Mouse (Mus musculus) macrophage (primary cell): ENCODE data around the gene Syt8. TPM values are rescaled to one million over a fixed set of nuclear protein-coding genes. Genes with fewer than 3 reads are reported as not detected.
"Not testable (repeated sequence)": the region's sequence is repeated elsewhere in the genome, so short reads cannot be mapped to it uniquely, and the experiment has no call there.

Source experiments
- H3K27ac ChIP-seq: fragments of 350-480 bp; formaldehyde crosslinking; 2 replicates; pipeline ENCODE4 v1.9.0; 2021
- H3K36me3 ChIP-seq: fragments of 350-480 bp; formaldehyde crosslinking; 2 replicates; pipeline ENCODE4 v1.9.0; 2021; ENCODE audit errors: inconsistent target
- H3K4me3 ChIP-seq: fragments of 350-480 bp; formaldehyde crosslinking; 2 replicates; pipeline ENCODE4 v1.9.0; 2021; ENCODE audit errors: inconsistent target
- H3K79me2 ChIP-seq: fragments of 350-480 bp; formaldehyde crosslinking; 2 replicates; pipeline ENCODE4 v1.9.0; 2021; ENCODE audit errors: inconsistent target
- WGBS: methylation state at CpG from one replicate; pipeline ENCODE4 v1.1.7; 2026; ENCODE audit warnings: inconsistent platforms; ENCODE audit not compliant: missing documents; 5-methylcytosine and 5-hydroxymethylcytosine counted together
- polyA plus RNA-seq: library from polyadenylated mRNA; stranded (reverse); fragments of 250-400 nt; gene quantifications from 3 replicates; pipeline ENCODE4 v1.2.4, GENCODE M21; 2018; ENCODE audit warnings: inconsistent platforms

Syt8 gene
- polyA plus RNA-seq, 1 experiment from 2014 or later, result 4.8 TPM

GRCm38 (mm10) chr7:142398052-142398451 lies 36.6 kb upstream of the Syt8 start:
- Histone ChIP-seq H3K27ac (peak overlapping the region; percentile 100), H3K4me3 (no peak overlapping the region), H3K79me2 (peaks cover 66% of the 10 kb centered on the region), H3K36me3 (no peaks in the 10 kb centered on the region)
- 0% methylated on average over 2 of the region's 2 CpGs for WGBS

- no peaks in the 10 kb centered on the region for H3K36me3 ChIP-seq
- H3K79me2 ChIP-seq, result peaks cover 59% of the 10 kb centered on the region
- H3K4me3 ChIP-seq, result no peak overlapping the region
- no CpG with 5 or more reads among the region's 1 CpGs for WGBS
- H3K27ac ChIP-seq, result peak overlapping the region; percentile 100
These were observed 35.4 kb upstream of the Syt8 start for GRCm38 (mm10) chr7:142399250-142399649.

GRCm38 (mm10) chr7:142400112-142400749 lies 34.4 kb upstream of the Syt8 start:
- Histone ChIP-seq H3K79me2 (peaks cover 59% of the 10 kb centered on the region), H3K4me3 (no peak overlapping the region), H3K36me3 (no peaks in the 10 kb centered on the region), H3K27ac (peak overlapping the region; percentile 100)
- 79% methylated on average over 7 of the region's 7 CpGs for WGBS

- Histone ChIP-seq H3K36me3 (no peaks in the 10 kb centered on the region), H3K27ac (peak overlapping the region; percentile 100), H3K79me2 (peaks cover 58% of the 10 kb centered on the region), H3K4me3 (no peak overlapping the region)
- WGBS, result 91% methylated on average over 7 of the region's 7 CpGs
These were observed 33.9 kb upstream of the Syt8 start for GRCm38 (mm10) chr7:142400750-142401142.

- peaks cover 52% of the 10 kb centered on the region; the same call in 1 of the 2 replicates for H3K79me2 ChIP-seq
- H3K36me3 ChIP-seq, result no peaks in the 10 kb centered on the region
- 0% methylated on average over 4 of the region's 4 CpGs for WGBS
- peak overlapping the region; percentile 94 for H3K27ac ChIP-seq
- no peak overlapping the region for H3K4me3 ChIP-seq
These were observed 31.1 kb upstream of the Syt8 start for GRCm38 (mm10) chr7:142403591-142403990.

- 100% methylated on average over 5 of the region's 5 CpGs for WGBS
- H3K4me3 ChIP-seq, H3K27ac ChIP-seq, H3K36me3 ChIP-seq: not testable (repeated sequence)
- H3K79me2 ChIP-seq, result peaks cover 52% of the 10 kb centered on the region; the same call in 1 of the 2 replicates
These were observed 29.5 kb upstream of the Syt8 start for GRCm38 (mm10) chr7:142405134-142405533.

- no peak overlapping the region for H3K27ac ChIP-seq
- peaks cover 26% of the 10 kb centered on the region; the same call in 1 of the 2 replicates for H3K79me2 ChIP-seq
- H3K36me3 ChIP-seq, result no peaks in the 10 kb centered on the region
- 40% methylated on average over 1 of the region's 4 CpGs for WGBS
- H3K4me3 ChIP-seq, result no peak overlapping the region
These were observed 26.7 kb upstream of the Syt8 start for GRCm38 (mm10) chr7:142407935-142408334.

- H3K36me3 ChIP-seq, result no peaks in the 10 kb centered on the region
- H3K27ac ChIP-seq, result no peak overlapping the region
- H3K79me2 ChIP-seq, result peaks cover 23% of the 10 kb centered on the region; the same call in 1 of the 2 replicates
- 99% methylated on average over 8 of the region's 8 CpGs for WGBS
- H3K4me3 ChIP-seq, result no peak overlapping the region
These were observed 26.0 kb upstream of the Syt8 start for GRCm38 (mm10) chr7:142408686-142409085.

GRCm38 (mm10) chr7:142409603-142410002 lies 25.0 kb upstream of the Syt8 start:
- no peak overlapping the region for H3K4me3 ChIP-seq
- peaks cover 23% of the 10 kb centered on the region; the same call in 1 of the 2 replicates for H3K79me2 ChIP-seq
- no peak overlapping the region for H3K27ac ChIP-seq
- no peaks in the 10 kb centered on the region for H3K36me3 ChIP-seq
- 96% methylated on average over 3 of the region's 3 CpGs for WGBS

GRCm38 (mm10) chr7:142413285-142413684 lies 21.4 kb upstream of the Syt8 start:
- no peaks in the 10 kb centered on the region; the same call in 1 of the 2 replicates for H3K79me2 ChIP-seq
- H3K36me3 ChIP-seq, result no peaks in the 10 kb centered on the region
- no peak overlapping the region for H3K4me3 ChIP-seq
- no peak overlapping the region for H3K27ac ChIP-seq
- 93% methylated on average over 6 of the region's 6 CpGs for WGBS

GRCm38 (mm10) chr7:142415314-142415713 lies 19.3 kb upstream of the Syt8 start:
- Histone ChIP-seq H3K27ac (no peak overlapping the region), H3K4me3 (no peak overlapping the region), H3K36me3 (no peaks in the 10 kb centered on the region), H3K79me2 (no peaks in the 10 kb centered on the region)
- 88% methylated on average over 4 of the region's 4 CpGs for WGBS

- H3K36me3 ChIP-seq, result no peaks in the 10 kb centered on the region
- no peak overlapping the region for H3K4me3 ChIP-seq
- no peaks in the 10 kb centered on the region for H3K79me2 ChIP-seq
- 97% methylated on average over 3 of the region's 3 CpGs for WGBS
- H3K27ac ChIP-seq, result no peak overlapping the region
These were observed 18.4 kb upstream of the Syt8 start for GRCm38 (mm10) chr7:142416225-142416624.

- H3K36me3 ChIP-seq, result no peaks in the 10 kb centered on the region
- no peak overlapping the region for H3K27ac ChIP-seq
- 90% methylated on average over 2 of the region's 2 CpGs for WGBS
These were observed 16.6 kb upstream of the Syt8 start for GRCm38 (mm10) chr7:142418027-142418426.

GRCm38 (mm10) chr7:142418679-142419078 lies 16.0 kb upstream of the Syt8 start:
- H3K36me3 ChIP-seq, result no peaks in the 10 kb centered on the region
- 97% methylated on average over 8 of the region's 8 CpGs for WGBS
- no peak overlapping the region for H3K4me3 ChIP-seq
- H3K79me2 ChIP-seq, result no peaks in the 10 kb centered on the region
- H3K27ac ChIP-seq, result no peak overlapping the region

More at GRCm38 (mm10) chr7:142418027-142418426, 16.6 kb upstream of the Syt8 start:
- no peaks in the 10 kb centered on the region for H3K79me2 ChIP-seq
- H3K4me3 ChIP-seq, result no peak overlapping the region

GRCm38 (mm10) chr7:142419887-142420286 lies 14.8 kb upstream of the Syt8 start:
- 55% methylated on average over 5 of the region's 5 CpGs for WGBS
- Histone ChIP-seq H3K4me3 (no peak overlapping the region), H3K36me3 (no peaks in the 10 kb centered on the region), H3K27ac (no peak overlapping the region), H3K79me2 (no peaks in the 10 kb centered on the region)

GRCm38 (mm10) chr7:142421826-142422225 lies 12.8 kb upstream of the Syt8 start:
- 52% methylated on average over 2 of the region's 2 CpGs for whole genome bisulfite sequencing

More at GRCm38 (mm10) chr7:142421826-142422225, 12.8 kb upstream of the Syt8 start:
- H3K36me3 ChIP-seq, result no peaks in the 10 kb centered on the region
- H3K4me3 ChIP-seq, result no peak overlapping the region
- H3K27ac ChIP-seq, result peak overlapping the region; percentile 35
- H3K79me2 ChIP-seq, result no peaks in the 10 kb centered on the region
